Mouse (Mus musculus) hindbrain, embryonic 16.5 days (tissue): Measurements from ENCODE around the gene Ptpn3. TPM values are rescaled to one million over a fixed set of nuclear protein-coding genes. Genes with fewer than 3 reads are reported as not detected.
A peak's percentile ranks its signal among the peaks of the same experiment; 100 is the strongest.

Experiments used
- ATAC-seq: fragments of 200-750 bp; cut with Nextera tagmentation; 2 replicates; pipeline ENCODE4 v1.8.0; 2017; ENCODE audit warnings: moderate TSS enrichment, moderate library complexity
- H3K27ac ChIP-seq: fragments of 300-500 bp; sonication (generic); 2 replicates; pipeline ENCODE4 v1.5.1; 2014; ENCODE audit warnings: low read depth, mild to moderate bottlenecking, control low read depth, low read length, moderate library complexity
- H3K27me3 ChIP-seq: fragments of 300-500 bp; sonication (generic); replicated peaks from 2 replicates; pipeline ENCODE4 v1.6.1; 2014; ENCODE audit warnings: low read length; ENCODE audit not compliant: control insufficient read depth, insufficient read depth
- H3K36me3 ChIP-seq: fragments of 300-500 bp; sonication (generic); 2 replicates; pipeline ENCODE4 v1.6.1; 2014; ENCODE audit warnings: mild to moderate bottlenecking, low read length, moderate library complexity, mixed read lengths; ENCODE audit not compliant: control insufficient read depth, insufficient read depth
- H3K4me1 ChIP-seq: fragments of 300-500 bp; sonication (generic); 2 replicates; pipeline ENCODE4 v1.6.1; 2014; ENCODE audit warnings: low read depth, low read length; ENCODE audit not compliant: control insufficient read depth, insufficient read depth
- H3K4me2 ChIP-seq: fragments of 300-500 bp; sonication (generic); 2 replicates; pipeline ENCODE4 v1.6.1; 2014; ENCODE audit warnings: mild to moderate bottlenecking, low read length, control low read depth, moderate library complexity
- H3K4me3 ChIP-seq: fragments of 300-500 bp; sonication (generic); 2 replicates; pipeline ENCODE4 v1.5.1; 2014; ENCODE audit warnings: mild to moderate bottlenecking, low read length, control low read depth, moderate library complexity
- H3K9ac ChIP-seq: fragments of 300-500 bp; sonication (generic); 2 replicates; pipeline ENCODE4 v1.6.1; 2014; ENCODE audit warnings: low read depth, mild to moderate bottlenecking, control low read depth, low read length, moderate library complexity
- H3K9me3 ChIP-seq: fragments of 300-500 bp; sonication (generic); 2 replicates; pipeline ENCODE4 v1.6.1; 2014; ENCODE audit warnings: mild to moderate bottlenecking, low read length, moderate library complexity; ENCODE audit not compliant: control insufficient read depth
- WGBS: fragments of 180-500 bp; shearing (Covaris S2); extraction: QIAGEN DNeasy Blood & Tissue Kit; methylation state at CpG from one replicate; pipeline ENCODE4 v1.1.7; 2014; 5-methylcytosine and 5-hydroxymethylcytosine counted together
- polyA plus RNA-seq: library from polyadenylated mRNA; unstranded; fragments of >200 nt; fragmentation: Nextera tagmentation; extraction: Ambion mirVana; gene quantifications from 2 replicates; pipeline ENCODE4 v1.2.1, GENCODE M21; 2015

Ptpn3 gene
- polyA plus RNA-seq, 1 experiment from 2014 or later = 2.8 TPM

DNA sequence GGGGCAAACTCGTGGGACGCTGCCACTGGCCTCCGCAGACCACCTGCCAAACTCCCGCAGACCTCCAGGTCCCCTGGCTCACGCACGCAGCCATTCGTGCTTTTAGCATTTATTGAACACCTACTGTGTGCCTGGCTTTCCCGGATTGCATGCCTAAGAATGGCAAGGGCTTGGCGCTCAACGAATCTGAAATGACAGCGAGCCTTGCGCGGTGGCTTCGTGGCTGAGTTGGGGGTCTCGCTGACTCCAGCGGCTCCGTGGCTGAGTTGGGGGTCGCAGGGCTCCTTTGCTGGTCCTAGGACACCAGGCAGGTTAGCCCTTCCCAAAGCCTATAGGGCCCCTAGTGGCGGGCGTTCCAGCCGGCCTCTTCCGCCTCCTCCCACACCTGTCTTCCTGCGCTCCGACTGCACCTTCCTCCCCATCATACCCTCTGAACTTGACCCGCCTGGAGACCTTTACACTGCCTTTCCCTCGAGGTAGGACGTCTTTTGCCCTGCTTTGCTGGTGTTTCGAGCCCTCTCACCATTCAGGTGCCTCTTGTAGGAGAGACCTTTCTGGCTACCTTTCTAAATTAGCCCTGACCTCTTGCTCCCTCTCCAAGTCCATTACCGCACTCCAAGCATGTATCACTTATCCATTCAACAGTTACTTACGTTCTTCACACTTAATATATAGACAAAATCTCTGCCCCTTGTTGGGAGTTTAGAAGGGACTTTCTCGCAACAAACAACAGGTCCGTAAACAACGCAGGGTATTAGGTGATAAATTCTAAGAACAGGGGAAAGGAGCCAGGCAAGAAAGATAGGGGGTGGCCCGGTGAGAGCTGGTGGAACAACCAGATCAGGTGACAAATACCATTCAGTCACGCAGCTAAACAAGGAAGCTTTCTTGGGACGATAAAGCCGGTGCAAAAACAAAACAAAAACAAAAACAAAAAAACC lies 898 bp downstream of the Ptpn3 start:
- Histone ChIP-seq H3K36me3 (no peaks in the 10 kb centered on the region), H3K4me1 (peaks cover 19% of the 10 kb centered on the region), H3K4me2 (peak overlapping the region; percentile 66), H3K27me3 (peaks cover 2% of the 10 kb centered on the region), H3K4me3 (peak overlapping the region; percentile 83), H3K27ac (no peak overlapping the region; the same call in 1 of the 2 replicates), H3K9me3 (no peaks in the 10 kb centered on the region), H3K9ac (peak overlapping the region; percentile 82)
- WGBS = under 1% methylated on average over 37 of the region's 37 CpGs
- ATAC-seq = peak; percentile 3; the same call in 1 of the 2 replicates

- H3K4me3 ChIP-seq = peak overlapping the region; percentile 83
- no peaks in the 10 kb centered on the region for H3K36me3 ChIP-seq
- peaks cover 2% of the 10 kb centered on the region for H3K27me3 ChIP-seq
- peak overlapping the region; percentile 33; the same call in 1 of the 2 replicates for H3K27ac ChIP-seq
- under 1% methylated on average over 89 of the region's 97 CpGs for WGBS
- H3K4me2 ChIP-seq = peak overlapping the region; percentile 66
- peaks cover 19% of the 10 kb centered on the region for H3K4me1 ChIP-seq
- H3K9me3 ChIP-seq = no peaks in the 10 kb centered on the region
- H3K9ac ChIP-seq = peak overlapping the region; percentile 82
- ATAC-seq = peak; percentile 29
These were observed 1.8 kb downstream of the Ptpn3 start for GRCm38 (mm10) chr4:57299701-57300468.

- Histone ChIP-seq H3K9ac (peak overlapping the region; percentile 82; the same call in 1 of the 2 replicates), H3K9me3 (no peaks in the 10 kb centered on the region), H3K27me3 (peaks cover 2% of the 10 kb centered on the region), H3K36me3 (no peaks in the 10 kb centered on the region), H3K27ac (no peak overlapping the region), H3K4me1 (peaks cover 19% of the 10 kb centered on the region), H3K4me3 (peak overlapping the region; percentile 83), H3K4me2 (peak overlapping the region; percentile 66)
- no peak for ATAC-seq
- WGBS = under 1% methylated on average over 9 of the region's 9 CpGs
These were observed 2.3 kb downstream of the Ptpn3 start for GRCm38 (mm10) chr4:57299308-57299700.

- Histone ChIP-seq H3K9me3 (no peaks in the 10 kb centered on the region), H3K4me2 (0 out of 2 replicates have a peak overlapping the region, but pooled peaks have one; percentile 66), H3K4me3 (no peak overlapping the region), H3K9ac (no peak overlapping the region), H3K36me3 (no peaks in the 10 kb centered on the region), H3K27ac (no peak overlapping the region), H3K27me3 (peaks cover 2% of the 10 kb centered on the region), H3K4me1 (peaks cover 19% of the 10 kb centered on the region)
- no peak for ATAC-seq
- 71% methylated on average over 4 of the region's 4 CpGs for WGBS
These were observed 3.5 kb downstream of the Ptpn3 start for GRCm38 (mm10) chr4:57298181-57298580.

GRCm38 (mm10) chr4:57294971-57295656 lies 6.5 kb downstream of the Ptpn3 start:
- WGBS = 52% methylated on average over 9 of the region's 9 CpGs
- ATAC-seq = peak; percentile 61

GRCm38 (mm10) chr4:57292670-57293069 lies 9.0 kb downstream of the Ptpn3 start:
- H3K27me3 ChIP-seq = peaks cover 2% of the 10 kb centered on the region
- no peaks in the 10 kb centered on the region for H3K36me3 ChIP-seq
- 87% methylated on average over 5 of the region's 5 CpGs for WGBS
- H3K4me3 ChIP-seq = no peak overlapping the region
- H3K4me2 ChIP-seq = no peak overlapping the region
- H3K4me1 ChIP-seq = no peaks in the 10 kb centered on the region
- H3K9ac ChIP-seq = no peak overlapping the region
- ATAC-seq = no peak
- H3K9me3 ChIP-seq = no peaks in the 10 kb centered on the region
- no peak overlapping the region for H3K27ac ChIP-seq

More at GRCm38 (mm10) chr4:57294971-57295656, 6.5 kb downstream of the Ptpn3 start:
- Histone ChIP-seq H3K4me3 (no peak overlapping the region), H3K27ac (no peak overlapping the region), H3K36me3 (no peaks in the 10 kb centered on the region), H3K4me2 (no peak overlapping the region), H3K27me3 (peaks cover 2% of the 10 kb centered on the region), H3K9ac (no peak overlapping the region), H3K9me3 (no peaks in the 10 kb centered on the region), H3K4me1 (peaks cover 9% of the 10 kb centered on the region)

GRCm38 (mm10) chr4:57290049-57290448 lies 11.6 kb downstream of the Ptpn3 start:
- Histone ChIP-seq H3K36me3 (no peaks in the 10 kb centered on the region), H3K27me3 (no peaks in the 10 kb centered on the region), H3K9me3 (no peaks in the 10 kb centered on the region), H3K4me2 (no peak overlapping the region), H3K27ac (no peak overlapping the region), H3K4me3 (no peak overlapping the region), H3K9ac (no peak overlapping the region), H3K4me1 (no peaks in the 10 kb centered on the region)
- 88% methylated on average over 6 of the region's 6 CpGs for WGBS
- ATAC-seq = no peak

DNA sequence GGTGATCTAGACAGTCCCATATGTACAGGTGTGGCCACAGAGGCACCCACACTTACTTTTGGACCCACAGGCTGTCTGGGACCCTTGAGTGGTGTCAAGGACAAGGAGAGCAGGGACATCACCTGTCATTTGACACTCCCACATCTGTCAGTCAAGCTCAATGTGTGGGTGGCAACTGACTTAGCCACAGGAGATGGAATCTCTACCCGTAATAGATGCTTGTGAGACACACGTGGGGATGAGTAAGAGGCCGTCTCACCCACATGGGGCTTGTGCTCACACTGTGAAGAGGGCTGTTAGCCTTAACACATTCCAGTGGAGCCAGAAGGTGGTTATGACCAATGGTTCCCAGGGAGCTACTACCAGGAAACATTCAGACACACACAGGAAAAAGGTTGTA lies 13.8 kb downstream of the Ptpn3 start:
- Histone ChIP-seq H3K36me3 (no peaks in the 10 kb centered on the region), H3K9ac (no peak overlapping the region), H3K27me3 (no peaks in the 10 kb centered on the region), H3K9me3 (no peaks in the 10 kb centered on the region), H3K27ac (no peak overlapping the region), H3K4me1 (no peaks in the 10 kb centered on the region), H3K4me3 (no peak overlapping the region), H3K4me2 (no peak overlapping the region)
- WGBS = 86% methylated on average over 3 of the region's 3 CpGs
- no peak for ATAC-seq
